Mouse (Mus musculus) MEL (cell line): ENCODE results near the gene Tmem80.

Experiments
- GATA1 ChIP-seq: IDR thresholded peaks from 2 replicates; pipeline ENCODE4 v1.6.1; 2011; ENCODE audit warnings: low read depth, low read length, improper control_type of control experiment
- MAZ ChIP-seq: IDR thresholded peaks from 2 replicates; pipeline ENCODE4 v1.6.1; 2012; ENCODE audit warnings: low read depth, mild to moderate bottlenecking, inconsistent platforms, low read length, improper control_type of control experiment
- POLR2A ChIP-seq, 2 experiments: IDR thresholded peaks; 2 replicates each; pipeline ENCODE4 v1.6.1; 2011 to 2012; ENCODE audit warnings: low read length in 2 of 2, mild to moderate bottlenecking in 2 of 2, control low read depth in 1 of 2, improper control_type of control experiment in 1 of 2, low read depth in 1 of 2, moderate library complexity in 1 of 2; ENCODE audit not compliant: control insufficient read depth in 1 of 2, insufficient read depth in 1 of 2, poor library complexity in 1 of 2
- POLR2AphosphoS5 ChIP-seq: IDR thresholded peaks from 2 replicates; pipeline ENCODE4 v1.6.1; 2012; ENCODE audit warnings: low read depth, borderline replicate concordance, mild to moderate bottlenecking, inconsistent platforms, low read length, moderate library complexity, mixed read lengths
- RAD21 ChIP-seq: IDR thresholded peaks from 2 replicates; pipeline ENCODE4 v1.6.1; 2011; ENCODE audit warnings: mild to moderate bottlenecking, low read depth, low read length, improper control_type of control experiment
- SMC3 ChIP-seq: IDR thresholded peaks from 2 replicates; pipeline ENCODE4 v1.6.1; 2011; ENCODE audit warnings: low read depth, low read length, improper control_type of control experiment

- TF ChIP-seq RAD21 = no peak
- TF ChIP-seq POLR2A (IDR thresholded peaks at IDR 0.05; ENCODE audit: control insufficient read depth in 1 of 2, insufficient read depth in 1 of 2, low read depth in 1 of 2, low read length in 2 of 2, poor library complexity in 1 of 2) = no peak
- no peak for TF ChIP-seq GATA1
- no peak for TF ChIP-seq POLR2AphosphoS5
- no peak for TF ChIP-seq SMC3
- no peak for TF ChIP-seq MAZ
These were observed 11.8 kb downstream of the Tmem80 start for GRCm38 (mm10) chr7:141339215-141339920.
